Mouse (Mus musculus) forebrain, embryonic 11.5 days (tissue): ENCODE results near the gene Strap. TPM values are rescaled to one million over a fixed set of nuclear protein-coding genes. Genes with fewer than 3 reads are reported as not detected.

Experiments used
- ATAC-seq: fragments of 200-750 bp; cut with Nextera tagmentation; replicated peaks from 2 replicates; pipeline ENCODE4 v1.8.0; 2017; ENCODE audit warnings: moderate TSS enrichment; ENCODE audit not compliant: low FRiP score
- DNase-seq: peaks from one replicate; pipeline ENCODE4 v3.0.0-alpha.2; 2017; ENCODE audit warnings: low spot score
- H3K27ac ChIP-seq: fragments of 300-500 bp; sonication (generic); 2 replicates; pipeline ENCODE4 v1.5.1; 2014; ENCODE audit warnings: low read depth, low read length
- H3K27me3 ChIP-seq: fragments of 300-500 bp; sonication (generic); 2 replicates; pipeline ENCODE4 v1.6.1; 2014; ENCODE audit warnings: mild to moderate bottlenecking, low read length, mixed read lengths; ENCODE audit not compliant: control insufficient read depth, insufficient read depth
- H3K36me3 ChIP-seq: fragments of 300-500 bp; sonication (generic); 2 replicates; pipeline ENCODE4 v1.6.1; 2014; ENCODE audit warnings: mild to moderate bottlenecking, low read length, moderate library complexity, mixed read lengths; ENCODE audit not compliant: control insufficient read depth, insufficient read depth
- H3K4me1 ChIP-seq: fragments of 300-500 bp; sonication (generic); replicated peaks from 2 replicates; pipeline ENCODE4 v1.6.1; 2014; ENCODE audit warnings: low read length, mixed read lengths; ENCODE audit not compliant: control insufficient read depth, insufficient read depth
- H3K4me2 ChIP-seq: fragments of 300-500 bp; sonication (generic); 2 replicates; pipeline ENCODE4 v1.6.1; 2014; ENCODE audit warnings: low read depth, mild to moderate bottlenecking, low read length, moderate library complexity, mixed read lengths; ENCODE audit not compliant: severe bottlenecking
- H3K4me3 ChIP-seq: fragments of 300-500 bp; sonication (generic); 2 replicates; pipeline ENCODE4 v1.5.1; 2014; ENCODE audit warnings: low read depth, low read length
- H3K9ac ChIP-seq: fragments of 300-500 bp; sonication (generic); 2 replicates; pipeline ENCODE4 v1.6.1; 2014; ENCODE audit warnings: low read length
- H3K9me3 ChIP-seq: fragments of 300-500 bp; sonication (generic); 2 replicates; pipeline ENCODE4 v1.6.1; 2016; ENCODE audit warnings: low read length, mixed read lengths; ENCODE audit not compliant: control insufficient read depth
- WGBS: fragments of 180-500 bp; shearing (Covaris S2); extraction: QIAGEN DNeasy Blood & Tissue Kit; methylation state at CpG from one replicate; pipeline ENCODE4 v1.1.7; 2014; 5-methylcytosine and 5-hydroxymethylcytosine counted together
- polyA plus RNA-seq: library from polyadenylated mRNA; unstranded; fragments of >200 nt; fragmentation: Nextera tagmentation; extraction: Ambion mirVana; gene quantifications from 2 replicates; pipeline ENCODE4 v1.2.1, GENCODE M21; 2014

The Strap gene
- polyA plus RNA-seq, 1 experiment from 2014 or later = 245 TPM

DNA sequence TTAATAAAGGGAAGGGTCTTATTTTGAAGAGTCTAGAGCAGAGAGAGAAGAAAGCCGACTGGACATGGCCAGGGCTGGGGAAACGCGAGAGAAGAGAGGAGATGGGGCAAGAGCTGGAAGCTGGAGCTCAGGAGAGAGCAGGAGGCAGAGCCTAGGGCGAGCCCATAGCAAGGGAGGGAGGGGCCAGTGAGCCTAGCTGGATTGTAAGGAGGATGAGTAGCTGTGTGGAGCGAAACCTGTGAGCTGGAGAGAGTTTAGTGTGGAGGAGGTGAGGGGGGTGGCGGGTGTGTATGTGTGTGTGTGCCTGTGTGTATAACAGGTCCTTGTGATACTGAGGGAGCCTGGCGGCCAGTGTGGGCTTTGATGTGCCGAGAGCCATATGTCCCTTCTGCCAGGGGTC, 24.8 kb downstream of the Strap start:
- H3K4me1 ChIP-seq = peaks cover 9% of the 10 kb centered on the region; the same call in 1 of the 2 replicates
- H3K9me3 ChIP-seq = no peaks in the 10 kb centered on the region
- H3K27ac ChIP-seq = no peak overlapping the region
- no peak overlapping the region for H3K4me2 ChIP-seq
- H3K27me3 ChIP-seq = no peaks in the 10 kb centered on the region
- H3K4me3 ChIP-seq = no peak overlapping the region
- no peak for ATAC-seq
- H3K36me3 ChIP-seq = no peaks in the 10 kb centered on the region
- whole genome bisulfite sequencing = 47% methylated on average over 8 of the region's 8 CpGs
- DNase-seq = no peak
- no peak overlapping the region for H3K9ac ChIP-seq

DNA sequence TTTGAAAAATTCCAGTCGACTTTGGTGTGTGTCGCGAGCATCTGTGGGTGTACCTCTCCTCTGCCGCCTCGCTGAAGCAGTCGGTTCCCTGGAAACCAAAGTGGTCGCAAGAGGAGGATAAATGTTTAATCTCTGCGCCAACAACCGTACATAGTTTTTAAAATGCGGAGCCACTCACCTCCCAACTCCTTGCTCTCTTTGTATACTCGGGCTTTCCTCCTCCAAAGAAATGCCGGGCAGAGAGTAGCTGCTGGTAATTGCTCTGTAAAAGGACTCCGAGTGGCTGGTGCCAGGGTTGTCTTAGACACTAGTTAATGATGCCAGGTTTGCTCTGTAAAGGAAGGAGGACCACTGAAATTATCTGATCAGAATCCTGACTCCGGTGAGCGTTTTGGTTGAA, 26.1 kb downstream of the Strap start:
- no peaks in the 10 kb centered on the region for H3K36me3 ChIP-seq
- DNase-seq (no peak), ATAC-seq (no peak)
- no peak overlapping the region for H3K4me2 ChIP-seq
- peaks cover 7% of the 10 kb centered on the region; the same call in 1 of the 2 replicates for H3K4me1 ChIP-seq
- no peak overlapping the region for H3K4me3 ChIP-seq
- WGBS = 88% methylated on average over 15 of the region's 15 CpGs
- H3K9me3 ChIP-seq = no peaks in the 10 kb centered on the region
- no peak overlapping the region for H3K27ac ChIP-seq
- no peak overlapping the region for H3K9ac ChIP-seq
- no peaks in the 10 kb centered on the region for H3K27me3 ChIP-seq

DNA sequence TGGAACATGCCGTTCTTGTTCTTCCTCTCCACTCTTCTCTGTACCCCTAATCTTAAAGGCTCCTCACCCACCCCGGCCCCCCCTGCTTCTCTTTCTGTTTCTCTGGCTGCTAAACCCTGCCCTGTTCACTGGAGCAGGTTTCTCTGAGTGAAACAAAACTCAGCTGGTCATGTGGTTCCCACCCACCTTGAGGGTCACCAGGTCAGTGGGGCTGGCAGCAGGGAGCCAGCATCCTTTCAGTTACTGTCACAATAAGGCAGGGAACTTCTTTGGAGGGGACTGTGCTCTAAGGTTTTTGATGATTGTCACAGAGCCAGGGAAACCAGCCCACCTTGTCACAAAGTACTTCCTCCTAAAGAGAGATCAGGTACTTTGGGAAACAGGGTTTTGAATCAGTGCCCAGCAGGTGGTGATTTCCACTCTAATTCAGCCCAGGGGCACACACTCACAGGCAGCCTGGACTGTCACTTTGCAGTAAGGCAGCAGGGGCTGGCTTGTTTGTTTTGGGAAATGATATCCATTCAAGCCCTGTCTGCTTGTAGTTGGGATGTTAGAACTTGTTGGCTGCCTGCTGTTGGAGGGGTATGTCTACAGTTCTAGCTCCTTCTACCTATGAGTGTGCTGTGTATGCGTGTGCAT, 29.8 kb downstream of the Strap start:
- Histone ChIP-seq H3K36me3 (no peaks in the 10 kb centered on the region), H3K9ac (no peak overlapping the region), H3K4me3 (no peak overlapping the region), H3K9me3 (no peaks in the 10 kb centered on the region), H3K4me1 (peaks cover 4% of the 10 kb centered on the region; the same call in 1 of the 2 replicates), H3K4me2 (no peak overlapping the region), H3K27ac (no peak overlapping the region), H3K27me3 (no peaks in the 10 kb centered on the region)
- DNase-seq (no peak), ATAC-seq (0 out of 2 replicates have a peak, but pooled peaks have one; percentile 39)
- WGBS = 27% methylated on average over 3 of the region's 3 CpGs

DNA sequence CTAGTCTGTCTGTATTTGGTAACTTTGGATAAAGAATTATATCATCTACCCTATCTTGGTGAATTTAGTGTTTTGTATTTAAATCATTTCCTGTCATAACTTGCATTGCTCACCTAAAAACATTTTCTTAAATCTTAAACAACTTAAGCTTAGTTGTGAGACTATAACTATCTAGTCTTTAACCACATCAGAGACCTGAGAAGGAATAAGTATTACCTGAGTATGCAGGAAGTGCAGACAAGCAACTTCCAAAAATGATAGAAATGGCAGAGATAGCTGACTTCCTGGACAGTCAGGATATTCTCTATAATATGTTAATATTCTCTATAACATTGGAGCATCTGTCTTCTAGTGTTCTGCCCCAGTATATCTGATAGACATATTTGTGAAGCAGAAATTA, 31.3 kb downstream of the Strap start:
- Histone ChIP-seq H3K9ac (no peak overlapping the region), H3K9me3 (no peaks in the 10 kb centered on the region), H3K36me3 (no peaks in the 10 kb centered on the region), H3K4me1 (peaks cover 4% of the 10 kb centered on the region; the same call in 1 of the 2 replicates), H3K27me3 (no peaks in the 10 kb centered on the region), H3K27ac (no peak overlapping the region), H3K4me2 (no peak overlapping the region), H3K4me3 (no peak overlapping the region)
- ATAC-seq (no peak), DNase-seq (no peak)

DNA sequence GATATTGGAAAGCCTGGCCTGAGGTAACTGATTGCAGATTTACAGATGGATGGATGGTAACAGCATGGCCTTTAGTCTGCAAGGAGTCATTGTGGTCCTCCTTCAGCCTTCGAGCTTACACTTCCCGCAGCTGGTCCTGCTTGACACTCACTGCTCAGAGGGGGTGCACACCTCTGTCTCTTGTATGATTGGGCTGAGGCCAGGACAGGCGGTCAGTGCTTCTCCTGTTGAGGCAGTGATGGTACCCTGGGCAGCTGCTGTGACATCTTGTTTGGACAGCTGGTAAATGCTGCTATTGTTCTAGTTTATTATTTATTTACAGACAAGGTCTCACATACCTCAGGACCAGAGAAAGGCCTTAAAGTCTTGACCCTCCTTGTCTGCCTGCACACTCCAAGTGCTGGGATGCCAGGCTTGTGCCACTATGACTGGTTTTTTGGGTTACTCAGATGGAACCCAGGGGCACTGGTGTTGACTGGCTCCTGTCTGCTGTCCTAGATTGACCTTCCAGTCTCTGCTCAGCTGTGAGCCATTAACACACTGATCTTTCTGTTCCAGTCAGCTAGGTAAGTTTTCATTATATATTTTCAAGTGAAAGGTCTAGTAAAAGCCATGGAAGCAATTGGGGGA, 36.9 kb downstream of the Strap start:
- no peaks in the 10 kb centered on the region for H3K9me3 ChIP-seq
- 75% methylated on average over 3 of the region's 3 CpGs for WGBS
- no peaks in the 10 kb centered on the region for H3K36me3 ChIP-seq
- H3K4me3 ChIP-seq = no peak overlapping the region
- ATAC-seq = no peak
- no peak overlapping the region for H3K27ac ChIP-seq
- no peaks in the 10 kb centered on the region for H3K27me3 ChIP-seq
- H3K4me2 ChIP-seq = no peak overlapping the region
- no peaks in the 10 kb centered on the region for H3K4me1 ChIP-seq
- H3K9ac ChIP-seq = no peak overlapping the region
- no peak for DNase-seq

DNA sequence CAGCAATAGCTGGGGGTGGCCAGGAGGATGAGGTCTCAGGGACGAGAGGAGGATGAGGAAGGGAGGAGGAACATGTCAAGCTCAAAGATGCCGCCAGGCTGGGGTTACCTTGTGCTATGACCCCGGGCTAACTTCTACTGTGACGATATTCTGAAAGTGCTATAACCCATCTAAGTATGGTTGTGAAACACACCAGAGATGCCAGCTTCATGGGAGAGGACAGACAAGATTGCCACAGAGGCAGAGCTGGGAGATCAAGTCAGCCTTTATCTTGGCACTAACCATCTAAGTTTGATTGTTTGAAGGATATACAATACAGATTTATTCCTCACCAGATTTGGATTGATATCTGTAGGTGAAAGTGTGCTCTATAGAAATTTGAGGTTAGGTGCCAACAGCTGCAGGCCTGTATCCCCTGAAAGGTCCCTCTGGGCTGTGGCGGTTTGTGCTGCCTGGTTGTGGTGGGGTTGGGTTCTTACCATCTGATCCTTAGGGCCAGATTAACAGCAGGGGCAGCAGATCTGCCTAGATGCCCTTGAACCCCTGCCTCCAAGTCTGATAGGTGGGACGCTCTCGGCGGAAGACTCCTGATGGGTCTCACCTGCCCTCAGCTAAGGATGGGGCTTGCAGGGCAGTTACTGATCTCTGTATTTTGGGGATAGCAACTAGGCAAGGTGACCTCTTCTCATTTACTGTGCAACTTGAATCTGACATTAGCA, 38.2 kb downstream of the Strap start:
- no peaks in the 10 kb centered on the region for H3K27me3 ChIP-seq
- H3K4me3 ChIP-seq = no peak overlapping the region
- no peak overlapping the region for H3K27ac ChIP-seq
- no peaks in the 10 kb centered on the region for H3K36me3 ChIP-seq
- no peaks in the 10 kb centered on the region for H3K9me3 ChIP-seq
- H3K9ac ChIP-seq = no peak overlapping the region
- H3K4me2 ChIP-seq = no peak overlapping the region
- no peaks in the 10 kb centered on the region for H3K4me1 ChIP-seq
- DNase-seq (no peak), ATAC-seq (no peak)
- 94% methylated on average over 8 of the region's 8 CpGs for WGBS

DNA sequence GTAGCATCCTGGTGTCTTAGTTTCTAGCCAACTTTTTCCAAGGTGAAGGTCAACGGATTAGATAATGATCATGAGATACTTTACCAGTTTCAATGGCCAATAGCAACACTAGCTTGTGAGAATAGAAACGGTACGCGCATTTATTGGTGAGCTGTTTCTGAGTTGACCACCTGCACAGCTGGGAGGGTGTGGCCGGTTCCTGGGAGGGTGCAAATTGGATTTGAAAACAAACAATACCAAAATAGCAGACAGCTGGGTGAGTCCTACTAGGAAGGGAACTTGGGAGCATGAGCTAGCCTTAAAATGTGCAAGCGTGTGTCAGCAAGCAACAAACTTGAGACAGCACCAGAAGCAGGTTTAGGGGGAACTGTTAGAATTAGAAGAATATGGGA, 38.8 kb downstream of the Strap start:
- no peak for ATAC-seq
- no peak overlapping the region for H3K27ac ChIP-seq
- H3K27me3 ChIP-seq = no peaks in the 10 kb centered on the region

DNA sequence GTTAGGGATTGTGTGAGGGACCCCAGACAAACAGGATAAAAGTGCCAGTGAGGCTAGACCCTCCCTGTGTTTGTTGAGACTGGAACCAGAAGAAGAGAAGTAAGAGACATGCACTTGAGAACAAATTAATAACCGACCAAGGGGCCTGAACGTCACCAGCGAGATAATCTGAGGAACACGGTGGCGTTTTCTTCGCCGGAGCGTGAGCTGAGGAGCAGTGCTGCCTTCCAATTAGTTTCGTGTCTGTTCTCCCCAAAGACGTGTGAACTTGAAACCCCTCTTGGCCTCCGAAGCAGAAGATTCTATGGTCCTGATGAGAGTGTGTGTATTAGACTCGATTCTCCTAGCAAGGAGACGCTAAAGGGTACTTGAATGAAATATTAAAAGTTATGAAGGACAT, 39.3 kb downstream of the Strap start:
- no peak for ATAC-seq
- no peaks in the 10 kb centered on the region for H3K4me1 ChIP-seq
- H3K4me3 ChIP-seq = no peak overlapping the region
- H3K27ac ChIP-seq = no peak overlapping the region
- DNase-seq = no peak
- H3K36me3 ChIP-seq = no peaks in the 10 kb centered on the region
- no peaks in the 10 kb centered on the region for H3K9me3 ChIP-seq
- 92% methylated on average over 13 of the region's 13 CpGs for WGBS
- H3K27me3 ChIP-seq = no peaks in the 10 kb centered on the region
- H3K9ac ChIP-seq = no peak overlapping the region
- H3K4me2 ChIP-seq = no peak overlapping the region

More for the DNA sequence above, 38.8 kb downstream of the Strap start:
- Histone ChIP-seq H3K9me3 (no peaks in the 10 kb centered on the region), H3K36me3 (no peaks in the 10 kb centered on the region), H3K4me3 (no peak overlapping the region), H3K4me2 (no peak overlapping the region), H3K4me1 (no peaks in the 10 kb centered on the region), H3K9ac (no peak overlapping the region)
- 92% methylated on average over 6 of the region's 6 CpGs for WGBS
- DNase-seq = no peak
